Mouse (Mus musculus): ENCODE measurements around the gene Slc22a14. TPM values are rescaled to one million over a fixed set of nuclear protein-coding genes. Genes with fewer than 3 reads are reported as not detected.

The Slc22a14 gene
- total RNA-seq, 1 experiment = 0.45 TPM

DNA sequence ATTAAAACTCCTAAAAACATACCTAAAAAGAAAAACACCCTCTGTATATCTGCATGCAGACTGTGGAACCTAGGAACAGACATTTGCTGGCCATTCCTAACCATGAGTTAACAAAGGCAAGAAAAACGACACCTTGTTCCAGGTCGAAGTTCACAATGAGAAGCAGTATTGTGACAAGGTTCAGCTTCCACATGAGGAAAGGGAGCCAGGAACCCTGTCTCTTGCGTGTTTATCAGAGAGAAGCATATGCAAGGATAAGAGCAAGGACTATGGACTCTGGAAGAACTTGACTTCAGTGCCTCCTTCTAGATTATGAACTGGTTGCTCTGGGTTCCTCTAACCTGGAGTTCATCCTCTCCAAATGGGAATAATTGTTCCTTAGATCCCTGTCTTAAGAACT lies 121.4 kb downstream of the Slc22a14 start:
- H3K9me3 ChIP-seq (ENCODE audit: control insufficient read depth, insufficient read depth, low read depth, low read length) = no peaks in the 10 kb centered on the region
- no peak overlapping the region for H3K9ac ChIP-seq (ENCODE audit: insufficient read depth, low read depth, low read length, poor library complexity, severe bottlenecking)
- no peak for TF ChIP-seq ZNF384 (IDR thresholded peaks at IDR 0.05; ENCODE audit: low read depth, low read length)
- no peak for TF ChIP-seq ZC3H11A (IDR thresholded peaks at IDR 0.05; ENCODE audit: borderline replicate concordance, low read depth, low read length)
- no peak for TF ChIP-seq HCFC1 (IDR thresholded peaks at IDR 0.05; ENCODE audit: borderline replicate concordance, insufficient read depth, low read length)
- TF ChIP-seq MAFK (IDR thresholded peaks at IDR 0.05; ENCODE audit: insufficient read depth, low read depth, low read length) = no peak
- TF ChIP-seq CHD2 (IDR thresholded peaks at IDR 0.05; ENCODE audit: low read depth, low read length) = no peak
- in situ Hi-C loops (cut with MboI; ENCODE audit: low sequenced_read_pairs in 2 of 2, unreplicated experiment in 2 of 2) = no loop called here
- no peak overlapping the region for H3K4me3 ChIP-seq (ENCODE audit: insufficient read depth in 1 of 2, low read depth in 1 of 2, low read length in 2 of 2, poor library complexity in 1 of 2, severe bottlenecking in 1 of 2)
- no peak overlapping the region for H3K27ac ChIP-seq (ENCODE audit: insufficient read depth, low read depth, low read length, poor library complexity, severe bottlenecking)
- DNase-seq (ENCODE audit: low read depth, low spot score) = no peak
- H3K36me3 ChIP-seq (ENCODE audit: control insufficient read depth, insufficient read depth, low read length, poor library complexity, severe bottlenecking) = peaks cover 36% of the 10 kb centered on the region
- H3K4me1 ChIP-seq (ENCODE audit: control insufficient read depth in 2 of 2, insufficient read depth in 2 of 2, low read length in 2 of 2, poor library complexity in 1 of 2) = no peaks in the 10 kb centered on the region

DNA sequence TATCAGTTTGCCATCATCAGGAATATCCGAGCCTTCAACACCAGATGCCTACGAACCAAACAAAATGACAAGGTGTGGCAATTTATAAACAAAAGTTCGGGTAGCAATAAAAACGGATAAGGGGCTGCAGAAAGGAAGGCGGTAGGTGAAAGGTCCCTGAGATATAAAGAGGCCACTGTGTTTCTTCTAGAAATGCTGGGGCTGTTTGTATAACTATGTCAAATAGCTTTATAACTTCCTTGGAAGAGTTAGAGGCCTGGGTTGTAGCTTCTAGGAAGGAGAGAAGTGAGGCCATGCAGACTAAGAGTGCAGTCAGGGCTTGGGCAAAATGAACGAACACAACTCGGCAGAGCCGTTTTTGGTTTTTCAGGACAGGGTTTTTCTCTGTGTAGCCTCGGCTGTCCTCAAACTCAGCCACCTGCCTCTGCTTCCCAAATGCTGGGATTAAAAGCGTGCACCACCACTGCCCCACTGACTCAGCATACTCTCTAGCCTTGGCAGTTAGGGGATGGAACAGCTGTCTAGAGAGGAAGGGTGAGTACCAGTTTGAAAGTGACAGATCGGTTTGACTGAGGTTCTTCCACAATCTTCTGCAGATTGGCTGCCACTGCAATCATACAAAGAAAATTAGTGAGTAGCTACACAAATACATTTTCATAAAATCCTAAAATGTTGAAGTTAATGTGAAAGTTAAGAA lies 124.0 kb downstream of the Slc22a14 start:
- H3K4me3 ChIP-seq (ENCODE audit: insufficient read depth in 1 of 2, low read depth in 1 of 2, low read length in 2 of 2, poor library complexity in 1 of 2, severe bottlenecking in 1 of 2) = no peak overlapping the region
- H3K36me3 ChIP-seq (ENCODE audit: control insufficient read depth, insufficient read depth, low read length, poor library complexity, severe bottlenecking) = peaks cover 33% of the 10 kb centered on the region
- no peak overlapping the region for H3K27ac ChIP-seq (ENCODE audit: insufficient read depth, low read depth, low read length, poor library complexity, severe bottlenecking)
- no peak for DNase-seq (ENCODE audit: low read depth, low spot score)
- H3K9ac ChIP-seq (ENCODE audit: insufficient read depth, low read depth, low read length, poor library complexity, severe bottlenecking) = no peak overlapping the region
- no peak for TF ChIP-seq HCFC1 (IDR thresholded peaks at IDR 0.05; ENCODE audit: borderline replicate concordance, insufficient read depth, low read length)
- in situ Hi-C loops (cut with MboI; ENCODE audit: low sequenced_read_pairs in 2 of 2, unreplicated experiment in 2 of 2) = no loop called here
- no peaks in the 10 kb centered on the region for H3K4me1 ChIP-seq (ENCODE audit: control insufficient read depth in 2 of 2, insufficient read depth in 2 of 2, low read length in 2 of 2, poor library complexity in 1 of 2)
- no peaks in the 10 kb centered on the region for H3K9me3 ChIP-seq (ENCODE audit: control insufficient read depth, insufficient read depth, low read depth, low read length)

DNA sequence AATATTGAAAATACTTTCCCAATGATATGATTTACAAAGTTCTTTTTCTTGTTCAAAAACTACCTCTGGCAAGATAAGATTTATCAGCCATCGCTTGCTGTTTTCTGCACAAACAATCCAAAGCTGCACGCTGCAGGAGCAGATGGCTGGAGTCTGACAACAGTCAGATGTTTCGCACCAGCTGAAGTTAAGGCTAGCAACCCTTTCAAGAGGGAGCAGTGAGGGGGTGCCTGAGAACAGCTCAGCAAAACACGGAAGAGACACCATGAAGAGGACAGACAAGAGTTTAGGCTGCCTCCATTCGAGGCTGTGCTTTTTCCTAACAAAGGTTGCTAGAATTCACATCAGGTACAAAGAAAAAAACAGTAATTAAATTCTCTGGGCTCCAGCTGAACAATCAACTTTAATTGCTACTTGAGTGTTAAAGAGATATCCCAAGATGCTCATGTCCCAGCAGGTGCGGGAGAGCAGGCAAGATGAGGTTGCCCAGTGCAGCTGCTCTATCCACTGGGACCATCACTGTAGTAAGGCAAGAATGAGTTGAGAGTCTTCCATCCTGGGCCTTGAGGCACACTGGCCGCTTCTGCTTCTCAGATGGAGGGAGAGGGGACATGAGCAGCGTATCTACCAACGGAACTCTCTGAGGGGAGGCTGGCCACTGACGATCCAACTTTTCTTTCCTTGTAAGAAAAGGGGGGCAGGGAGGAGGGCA lies 124.9 kb downstream of the Slc22a14 start:
- Histone ChIP-seq H3K36me3 (ENCODE audit: control insufficient read depth, insufficient read depth, low read length, poor library complexity, severe bottlenecking) (peaks cover 33% of the 10 kb centered on the region), H3K4me1 (ENCODE audit: control insufficient read depth in 2 of 2, insufficient read depth in 2 of 2, low read length in 2 of 2, poor library complexity in 1 of 2) (no peaks in the 10 kb centered on the region), H3K4me3 (ENCODE audit: insufficient read depth in 1 of 2, low read depth in 1 of 2, low read length in 2 of 2, poor library complexity in 1 of 2, severe bottlenecking in 1 of 2) (no peak overlapping the region), H3K9me3 (ENCODE audit: control insufficient read depth, insufficient read depth, low read depth, low read length) (no peaks in the 10 kb centered on the region), H3K9ac (ENCODE audit: insufficient read depth, low read depth, low read length, poor library complexity, severe bottlenecking) (no peak overlapping the region), H3K27ac (ENCODE audit: insufficient read depth, low read depth, low read length, poor library complexity, severe bottlenecking) (no peak overlapping the region)
- in situ Hi-C loops (cut with MboI; ENCODE audit: low sequenced_read_pairs in 2 of 2, unreplicated experiment in 2 of 2) = no loop called here
- no peak for TF ChIP-seq MAFK (IDR thresholded peaks at IDR 0.05; ENCODE audit: insufficient read depth, low read depth, low read length)
- no peak for TF ChIP-seq ZC3H11A (IDR thresholded peaks at IDR 0.05; ENCODE audit: borderline replicate concordance, low read depth, low read length)
- no peak for TF ChIP-seq CHD2 (IDR thresholded peaks at IDR 0.05; ENCODE audit: low read depth, low read length)
- no peak for TF ChIP-seq HCFC1 (IDR thresholded peaks at IDR 0.05; ENCODE audit: borderline replicate concordance, insufficient read depth, low read length)
- TF ChIP-seq ZNF384 (IDR thresholded peaks at IDR 0.05; ENCODE audit: low read depth, low read length) = no peak
- no peak for DNase-seq (ENCODE audit: low read depth, low spot score)

DNA sequence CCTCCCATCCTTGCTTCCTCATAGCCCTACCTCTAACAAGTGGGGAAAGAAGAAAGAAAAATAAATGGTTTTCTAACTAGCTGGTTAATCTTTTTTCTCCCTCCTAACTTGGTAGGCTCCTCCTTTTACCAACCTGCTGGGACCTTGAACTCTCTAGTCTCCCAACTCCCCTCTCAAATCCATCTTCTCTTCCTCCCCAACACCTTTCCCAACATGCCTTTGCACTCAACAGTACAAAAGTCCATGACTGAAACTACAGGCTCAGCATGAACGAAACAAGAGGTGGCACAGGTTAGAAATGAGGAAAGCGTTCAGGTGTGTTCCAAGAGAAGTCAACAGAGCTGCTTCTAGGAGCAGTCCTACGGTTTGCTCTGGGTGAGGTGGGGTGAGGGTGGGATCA lies 126.1 kb downstream of the Slc22a14 start:
- in situ Hi-C loops (cut with MboI; ENCODE audit: low sequenced_read_pairs in 2 of 2, unreplicated experiment in 2 of 2) = no loop called here
- Histone ChIP-seq H3K27ac (ENCODE audit: insufficient read depth, low read depth, low read length, poor library complexity, severe bottlenecking) (no peak overlapping the region), H3K36me3 (ENCODE audit: control insufficient read depth, insufficient read depth, low read length, poor library complexity, severe bottlenecking) (peaks cover 30% of the 10 kb centered on the region), H3K4me1 (ENCODE audit: control insufficient read depth in 2 of 2, insufficient read depth in 2 of 2, low read length in 2 of 2, poor library complexity in 1 of 2) (no peaks in the 10 kb centered on the region), H3K9me3 (ENCODE audit: control insufficient read depth, insufficient read depth, low read depth, low read length) (no peaks in the 10 kb centered on the region), H3K9ac (ENCODE audit: insufficient read depth, low read depth, low read length, poor library complexity, severe bottlenecking) (no peak overlapping the region), H3K4me3 (ENCODE audit: insufficient read depth in 1 of 2, low read depth in 1 of 2, low read length in 2 of 2, poor library complexity in 1 of 2, severe bottlenecking in 1 of 2) (no peak overlapping the region)
- TF ChIP-seq ZC3H11A (IDR thresholded peaks at IDR 0.05; ENCODE audit: borderline replicate concordance, low read depth, low read length) = no peak
- no peak for TF ChIP-seq ZNF384 (IDR thresholded peaks at IDR 0.05; ENCODE audit: low read depth, low read length)
- TF ChIP-seq MAFK (IDR thresholded peaks at IDR 0.05; ENCODE audit: insufficient read depth, low read depth, low read length) = no peak
- TF ChIP-seq HCFC1 (IDR thresholded peaks at IDR 0.05; ENCODE audit: borderline replicate concordance, insufficient read depth, low read length) = no peak
- TF ChIP-seq CHD2 (IDR thresholded peaks at IDR 0.05; ENCODE audit: low read depth, low read length) = no peak
- DNase-seq (ENCODE audit: low read depth, low spot score) = no peak
